8 mouse cellular contexts compared by ENCODE assay signal in the genomic region with DNA sequence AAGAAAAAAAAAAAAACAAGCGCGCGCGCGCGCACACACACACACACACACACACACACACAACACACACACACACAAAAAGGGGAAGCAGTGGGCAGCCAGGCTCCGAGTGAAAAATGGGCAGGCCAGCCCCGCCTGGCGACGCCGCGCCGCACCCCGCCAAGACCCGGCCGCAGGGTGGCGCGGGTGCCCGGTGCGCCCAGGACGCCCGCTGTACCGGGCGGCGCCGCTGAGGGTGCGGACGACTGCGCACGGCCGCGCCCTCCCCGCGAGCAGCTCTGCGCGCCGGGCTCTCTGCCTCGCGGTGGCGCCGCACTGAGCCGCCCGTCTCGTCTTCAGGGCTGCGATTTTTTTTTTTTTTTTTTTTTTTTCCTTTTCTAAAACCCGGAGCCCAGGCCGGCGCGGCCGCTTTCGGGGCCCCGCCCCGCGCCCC. TPM values are rescaled to one million over a fixed set of nuclear protein-coding genes. Genes with fewer than 3 reads are reported as not detected.
DNase-seq lines count a peak whose midpoint lies in the region; ATAC-seq and TF ChIP-seq lines count a peak whose summit lies in the region.

No protein-coding gene starts in this region.

- H3K27ac ChIP-seq in embryonic facial prominence, embryonic 12.5 days = peak overlapping the region; percentile 83
- H3K27ac ChIP-seq in hindbrain, postnatal 0 days = peak overlapping the region; percentile 81

- peaks cover 12% of the 10 kb centered on the region for H3K27me3 ChIP-seq in embryonic facial prominence, embryonic 12.5 days
- H3K27me3 ChIP-seq in hindbrain, postnatal 0 days (ENCODE audit: insufficient read depth, low read length) = peaks cover 11% of the 10 kb centered on the region; the same call in 1 of the 2 replicates

- H3K9me3 ChIP-seq in embryonic facial prominence, embryonic 12.5 days = no peaks in the 10 kb centered on the region
- no peaks in the 10 kb centered on the region for H3K9me3 ChIP-seq in hindbrain, postnatal 0 days (ENCODE audit: low read length)

- DNase-seq in frontal cortex, postnatal 14 days (ENCODE audit: low spot score in 2 of 2) = no peak
- peak; percentile 82 for DNase-seq in CD4-positive, CD25-positive, alpha-beta regulatory T cell, adult 2 months (ENCODE audit: low read depth, low spot score)
- no peak for DNase-seq in hindbrain, postnatal 0 days (ENCODE audit: low spot score)
- peak; percentile 70 for DNase-seq in lung, adult 2 months
- DNase-seq in gastrocnemius, postnatal 25 days = no peak

- no peaks in the 10 kb centered on the region for H3K36me3 ChIP-seq in embryonic facial prominence, embryonic 12.5 days
- H3K36me3 ChIP-seq in hindbrain, postnatal 0 days (ENCODE audit: insufficient read depth, low read length) = no peaks in the 10 kb centered on the region

- TF ChIP-seq POLR2A in lung, adult 2 months (IDR thresholded peaks at IDR 0.05; ENCODE audit: borderline replicate concordance, extremely low read depth, low read depth, low read length) = no peak

- peak; percentile 21 for ATAC-seq in frontal cortex, adult (ENCODE audit: low TSS enrichment)
- ATAC-seq in embryonic facial prominence, embryonic 12.5 days (ENCODE audit: insufficient number of reproducible peaks, insufficient read depth, low FRiP score, low TSS enrichment) = peak; percentile 38
- ATAC-seq in hindbrain, postnatal 0 days = peak; percentile 71
- ATAC-seq in neutrophil, adult 5-6 weeks (ENCODE audit: extremely low read depth, insufficient number of reproducible peaks, low FRiP score, poor library complexity, severe bottlenecking) = peak; percentile 8; the same call in 1 of the 2 replicates

- peak overlapping the region; percentile 93 for H3K4me2 ChIP-seq in embryonic facial prominence, embryonic 12.5 days (replicated peaks)
- H3K4me2 ChIP-seq in hindbrain, postnatal 0 days (ENCODE audit: low read depth, low read length) = peak overlapping the region; percentile 97

- H3K4me1 ChIP-seq in embryonic facial prominence, embryonic 12.5 days = peaks cover 13% of the 10 kb centered on the region
- H3K4me1 ChIP-seq in hindbrain, postnatal 0 days (ENCODE audit: insufficient read depth, low read length) = peaks cover 3% of the 10 kb centered on the region; the same call in 1 of the 2 replicates
- H3K4me1 ChIP-seq in lung, adult 2 months (ENCODE audit: control insufficient read depth, insufficient read depth, low read length) = peaks cover 16% of the 10 kb centered on the region

- peak; percentile 16; the same call in 1 of the 2 replicates for TF ChIP-seq CTCF in hindbrain, postnatal 0 days (IDR thresholded peaks at IDR 0.05; ENCODE audit: low read depth)
- no peak for TF ChIP-seq CTCF in lung, adult 2 months (IDR thresholded peaks at IDR 0.05; ENCODE audit: insufficient read depth, low read length)

- H3K9ac ChIP-seq in embryonic facial prominence, embryonic 12.5 days = peak overlapping the region; percentile 66
- peak overlapping the region; percentile 65 for H3K9ac ChIP-seq in hindbrain, postnatal 0 days (replicated peaks; ENCODE audit: low read length)

- H3K4me3 ChIP-seq in embryonic facial prominence, embryonic 12.5 days = peak overlapping the region; percentile 62
- H3K4me3 ChIP-seq in hindbrain, postnatal 0 days (ENCODE audit: low read length) = peak overlapping the region; percentile 63
- H3K4me3 ChIP-seq in lung, adult 2 months (replicated peaks; ENCODE audit: extremely low read depth, low read depth, low read length) = peak overlapping the region; percentile 53

- WGBS in embryonic facial prominence, embryonic 12.5 days = 0% methylated on average over 46 of the region's 54 CpGs
- under 1% methylated on average over 26 of the region's 54 CpGs for WGBS in hindbrain, postnatal 0 days
- under 1% methylated on average over 47 of the region's 54 CpGs for WGBS in lung, adult 2 months

RNA-seq across cellular contexts. Expression of gene Fosl2, which starts 0.7 kb away (rescaled TPM):
- 2.1 and 2.4 TPM in 2 replicates for polyA plus RNA-seq in embryonic facial prominence, embryonic 12.5 days (2016; fragmentation: Nextera tagmentation; extraction: Ambion mirVana)
- total RNA-seq in hindbrain, postnatal 0 days (2014; rRNA removed) = 5.6 and 7.8 TPM in 2 replicates
- 0.59 and 0.64 TPM in 2 replicates for polyA plus RNA-seq in hindbrain, postnatal 0 days (2015; fragmentation: Nextera tagmentation; extraction: Ambion mirVana)
- polyA plus RNA-seq in lung, adult 2 months (2012; rRNA removed) = 22.6 and 25.2 TPM in 2 replicates
- total RNA-seq in neutrophil, adult 5-6 weeks (2017) = 133 and 140 TPM in 2 replicates
- total RNA-seq in gastrocnemius, postnatal 25 days (2021) = 10 to 100 TPM in 1 of 2 experiments, 1 to 10 TPM in 1; 9.9 to 12.4 TPM

Comparison
In these comparisons a context has a peak if more than half of its experiments do, and no peak if none do; other contexts are left out.
1. ATAC-seq: peak in every context shown above with its lines; median percentile 71 in hindbrain, postnatal 0 days; 38 in embryonic facial prominence, embryonic 12.5 days; 21 in frontal cortex, adult; 8 in neutrophil, adult 5-6 weeks.
2. DNase-seq: peak in CD4-positive, CD25-positive, alpha-beta regulatory T cell, adult 2 months (single experiment) and lung, adult 2 months (single experiment); none in frontal cortex, postnatal 14 days (0 of 2), hindbrain, postnatal 0 days (single experiment) and gastrocnemius, postnatal 25 days (single experiment).
3. Peak in every context shown above with its lines, with median percentiles within 50 percentile points of each other: H3K4me3 ChIP-seq.